Mouse (Mus musculus) olfactory bulb, adult 2 months (tissue): ENCODE measurements around the gene Rab31. TPM values are rescaled to one million over a fixed set of nuclear protein-coding genes. Genes with fewer than 3 reads are reported as not detected.

Experiments used
- H3K27ac ChIP-seq: fragments of 200-500 bp; 2 replicates; pipeline ENCODE4 v1.5.1; 2012; ENCODE audit warnings: low read depth, low read length; ENCODE audit not compliant: insufficient read depth
- H3K4me1 ChIP-seq: fragments of 200-500 bp; 2 replicates; pipeline ENCODE4 v1.6.1; 2012; ENCODE audit warnings: low read length; ENCODE audit not compliant: control insufficient read depth, insufficient read depth
- H3K4me3 ChIP-seq: fragments of 200-500 bp; 2 replicates; pipeline ENCODE4 v1.5.1; 2012; ENCODE audit warnings: mild to moderate bottlenecking, low read depth, low read length, moderate library complexity; ENCODE audit not compliant: insufficient read depth
- CTCF ChIP-seq: fragments of 200-500 bp; IDR thresholded peaks from 2 replicates; pipeline ENCODE4 v1.5.1; 2012; ENCODE audit warnings: low read depth, mild to moderate bottlenecking, low read length, moderate library complexity; ENCODE audit not compliant: insufficient read depth
- POLR2A ChIP-seq: fragments of 200-500 bp; IDR thresholded peaks from 2 replicates; pipeline ENCODE4 v1.6.1; 2012; ENCODE audit warnings: mild to moderate bottlenecking, low read depth, low read length, moderate library complexity; ENCODE audit not compliant: insufficient read depth
- WGBS: fragments of 180-500 bp; shearing (Covaris S2); methylation state at CpG from one replicate; pipeline ENCODE4 v1.1.7; 2018; 5-methylcytosine and 5-hydroxymethylcytosine counted together
- polyA plus RNA-seq: library from polyadenylated mRNA; stranded (reverse); fragments of >200 nt; gene quantifications from 2 replicates; pipeline ENCODE4 v1.2.4, GENCODE M21; 2012; ENCODE audit warnings: low replicate concordance; ENCODE audit not compliant: missing spikeins, insufficient read depth, insufficient read length

The Rab31 gene
- polyA plus RNA-seq, 1 experiment = not detected

DNA sequence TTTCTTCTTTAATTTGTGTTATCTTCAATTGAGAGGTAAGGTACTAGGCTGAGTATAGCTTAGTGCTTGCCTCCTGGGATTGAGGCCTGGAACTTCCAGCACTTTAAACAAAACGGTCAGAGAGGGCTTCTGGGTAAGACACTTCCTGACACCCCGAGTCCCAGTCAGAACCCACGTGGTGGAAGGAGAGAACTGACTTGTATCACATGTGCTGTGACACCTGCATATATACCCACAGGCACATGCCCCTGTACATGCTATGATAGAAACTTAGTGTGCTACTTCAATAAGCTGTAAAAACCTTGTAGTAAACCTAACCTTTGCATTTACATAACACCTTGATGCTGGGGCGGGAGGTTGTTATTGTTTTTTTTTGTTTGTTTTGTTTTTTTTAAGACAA, 25.9 kb upstream of the Rab31 start:
- Histone ChIP-seq H3K4me1 (peaks cover 7% of the 10 kb centered on the region), H3K4me3 (no peak overlapping the region), H3K27ac (no peak overlapping the region)
- TF ChIP-seq POLR2A (no peak), CTCF (no peak)
- 68% methylated on average over 4 of the region's 4 CpGs for WGBS

DNA sequence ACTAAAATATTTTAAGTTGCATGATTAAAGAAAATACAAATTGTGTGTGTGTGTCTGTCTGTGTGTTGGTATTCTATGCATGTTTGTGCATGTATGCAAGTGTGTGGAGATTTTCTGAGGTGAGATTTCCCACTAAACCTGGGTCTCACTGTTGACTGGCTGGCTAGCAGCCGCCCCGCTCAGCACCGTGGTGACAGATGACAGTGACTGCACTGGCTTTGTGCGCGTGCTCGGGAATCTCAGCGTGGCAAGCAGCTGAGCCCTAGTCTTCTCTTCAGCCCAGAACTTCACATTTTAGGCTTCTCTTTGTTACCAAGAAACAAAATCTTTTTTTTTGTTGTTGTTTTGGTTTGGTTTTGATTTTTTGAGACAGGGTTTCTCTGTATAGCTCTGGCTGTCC, 23.5 kb upstream of the Rab31 start:
- H3K4me3 ChIP-seq = no peak overlapping the region
- H3K27ac ChIP-seq = no peak overlapping the region
- H3K4me1 ChIP-seq = peaks cover 2% of the 10 kb centered on the region; the same call in 1 of the 2 replicates
- 76% methylated on average over 7 of the region's 7 CpGs for WGBS
- TF ChIP-seq POLR2A (no peak), CTCF (no peak)

DNA sequence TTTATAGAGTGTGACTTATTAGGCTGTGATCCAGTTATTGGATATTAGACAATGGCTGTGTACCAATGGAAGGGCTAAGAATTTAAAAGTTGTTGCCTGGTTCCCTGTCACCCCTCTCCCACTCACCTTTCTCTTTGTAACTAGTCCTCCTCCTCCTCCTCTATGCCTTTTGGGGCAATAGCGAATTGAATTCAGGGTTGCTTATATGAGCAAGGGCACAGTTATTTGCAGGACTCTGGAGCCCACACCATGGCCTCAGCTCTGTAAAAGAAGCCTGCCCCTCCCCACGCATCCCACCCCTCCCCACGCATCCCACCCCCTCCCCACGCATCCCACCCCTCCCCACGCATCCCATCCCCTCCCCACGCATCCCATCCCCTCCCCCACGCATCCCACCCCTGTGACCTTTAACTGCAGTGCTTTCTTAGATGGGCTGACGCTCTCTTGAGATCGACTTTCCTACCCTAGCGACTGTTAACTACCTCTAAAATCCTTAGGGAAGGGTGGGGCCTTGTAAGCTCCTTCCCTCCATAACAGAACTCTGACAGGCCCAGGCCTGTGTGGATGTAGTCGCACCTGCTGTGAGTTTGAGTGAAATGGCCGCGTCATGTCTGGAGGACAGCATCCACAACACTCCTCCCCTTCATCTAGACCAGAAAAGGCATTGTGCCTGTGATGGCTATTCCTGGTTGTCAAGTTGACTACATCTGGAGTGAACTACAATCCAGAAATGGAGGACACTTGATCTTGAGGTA, 21.7 kb upstream of the Rab31 start:
- no peak overlapping the region for H3K4me3 ChIP-seq
- WGBS = 92% methylated on average over 13 of the region's 13 CpGs
- no peak for TF ChIP-seq POLR2A
- no peak for TF ChIP-seq CTCF
- H3K4me1 ChIP-seq = peaks cover 5% of the 10 kb centered on the region; the same call in 1 of the 2 replicates
- no peak overlapping the region for H3K27ac ChIP-seq

DNA sequence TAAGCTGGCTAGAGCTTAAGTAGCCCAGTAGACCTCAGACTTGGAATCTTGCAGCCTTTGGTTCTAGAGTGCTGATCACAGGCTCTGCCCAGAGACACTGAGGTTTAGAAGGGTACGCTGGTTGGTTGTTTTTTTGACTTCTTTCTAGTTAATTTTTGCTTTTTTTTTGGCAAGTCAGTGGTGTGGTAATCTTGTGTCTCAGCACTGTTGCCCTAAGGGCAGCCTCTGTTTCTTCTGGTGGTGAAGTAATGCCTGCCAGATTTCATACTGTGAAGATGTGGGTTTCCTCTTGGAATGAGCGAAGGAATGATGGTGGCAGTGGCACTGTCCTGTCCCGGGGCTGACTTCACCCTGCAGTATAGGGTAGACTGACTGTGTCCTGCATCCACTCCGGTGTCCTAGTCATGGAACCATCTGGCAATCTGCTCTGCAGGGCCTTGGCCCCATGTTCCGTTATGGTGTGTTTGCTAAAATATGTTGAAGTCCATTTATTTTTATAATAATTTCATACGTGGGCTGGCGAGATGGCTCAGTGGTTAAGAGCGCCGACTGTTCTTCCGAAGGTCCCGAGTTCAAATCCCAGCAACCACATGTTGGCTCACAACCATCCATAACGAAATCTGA, 20.9 kb upstream of the Rab31 start:
- H3K4me1 ChIP-seq = peaks cover 8% of the 10 kb centered on the region
- no peak overlapping the region for H3K4me3 ChIP-seq
- 97% methylated on average over 12 of the region's 12 CpGs for WGBS
- H3K27ac ChIP-seq = no peak overlapping the region
- TF ChIP-seq CTCF (no peak), POLR2A (no peak)

DNA sequence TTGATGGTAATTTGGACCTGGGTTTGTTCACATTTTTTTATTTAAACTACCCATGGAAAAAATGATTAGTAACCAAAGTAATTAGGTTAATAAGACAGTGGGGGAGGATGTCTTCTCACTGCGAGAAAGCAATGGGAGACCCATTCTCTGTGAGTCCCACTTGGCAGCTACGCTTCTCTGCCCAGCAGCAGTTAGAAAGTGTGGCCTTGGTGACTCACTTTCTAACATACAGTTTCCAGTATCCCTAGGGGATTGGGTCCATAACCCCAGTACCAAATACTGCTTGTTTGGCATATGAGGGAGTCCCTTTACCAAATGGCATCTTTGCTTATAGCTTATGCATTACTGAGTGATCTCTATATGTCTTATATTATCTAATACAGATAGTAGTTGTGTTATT, 18.6 kb upstream of the Rab31 start:
- Histone ChIP-seq H3K4me3 (no peak overlapping the region), H3K4me1 (peaks cover 9% of the 10 kb centered on the region), H3K27ac (no peak overlapping the region)
- TF ChIP-seq CTCF (no peak), POLR2A (no peak)
- WGBS = 41% methylated on average over 2 of the region's 2 CpGs

DNA sequence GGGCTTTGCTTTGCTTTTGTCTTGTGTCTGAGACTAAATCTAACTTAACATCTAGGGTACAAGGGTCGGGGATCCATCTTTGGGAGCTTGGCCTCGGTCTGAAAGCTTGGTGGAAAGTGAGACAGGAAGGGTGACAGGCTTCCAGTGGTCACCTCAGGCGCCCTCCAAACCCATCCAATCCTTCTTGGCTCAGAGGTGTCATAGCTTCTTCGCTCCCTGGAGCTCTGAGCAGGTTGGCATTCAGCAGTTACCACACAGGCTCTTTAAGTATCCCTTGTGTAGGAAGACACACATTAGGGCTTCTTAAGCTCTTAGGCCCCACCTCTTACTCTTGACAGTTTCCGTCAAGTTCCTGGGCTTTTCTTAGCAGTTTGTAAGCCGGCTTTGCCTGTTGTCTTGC, 17.0 kb upstream of the Rab31 start:
- Histone ChIP-seq H3K4me3 (no peak overlapping the region), H3K4me1 (peaks cover 12% of the 10 kb centered on the region), H3K27ac (no peak overlapping the region)
- no peak for TF ChIP-seq CTCF
- TF ChIP-seq POLR2A = no peak
- 96% methylated on average over 6 of the region's 6 CpGs for WGBS

DNA sequence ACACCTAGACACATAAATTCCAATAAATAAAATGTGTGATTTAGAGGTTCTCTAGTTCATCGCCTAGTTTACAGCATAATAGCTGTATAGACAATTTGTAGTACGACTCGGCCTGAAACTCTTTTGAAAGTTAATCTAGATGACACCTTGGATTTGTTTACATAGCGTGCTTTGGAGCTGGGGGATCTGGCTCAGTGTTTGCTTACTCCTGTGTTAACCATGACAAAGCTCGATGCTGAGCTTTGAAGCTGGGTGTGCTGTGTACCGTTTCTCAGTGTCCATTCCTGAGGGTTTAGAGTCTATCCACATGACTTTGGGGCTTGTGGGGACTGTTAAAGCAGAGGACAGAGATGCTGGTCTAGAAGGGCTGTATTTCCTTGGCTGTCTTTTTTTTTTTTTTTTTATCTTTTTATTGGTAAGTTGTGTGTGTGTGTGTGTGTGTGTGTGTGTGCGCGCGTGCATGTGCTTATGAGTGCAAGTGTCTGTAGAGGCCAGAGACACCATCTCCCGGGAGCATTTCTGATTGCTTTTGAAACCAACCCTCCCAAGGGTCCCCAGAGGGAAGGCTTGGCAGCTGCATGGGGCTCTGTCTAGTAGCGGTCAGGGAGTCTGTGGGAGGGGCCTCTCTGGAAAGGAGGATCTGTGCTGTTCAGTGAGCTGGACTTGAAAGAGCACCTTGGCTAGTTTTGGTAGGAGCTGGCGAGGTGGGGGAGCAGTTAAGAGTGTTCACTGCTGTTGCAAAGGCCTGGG, 16.2 kb upstream of the Rab31 start:
- TF ChIP-seq CTCF (no peak), POLR2A (no peak)
- Histone ChIP-seq H3K4me1 (peaks cover 12% of the 10 kb centered on the region), H3K4me3 (no peak overlapping the region), H3K27ac (no peak overlapping the region)
- WGBS = 86% methylated on average over 12 of the region's 12 CpGs

DNA sequence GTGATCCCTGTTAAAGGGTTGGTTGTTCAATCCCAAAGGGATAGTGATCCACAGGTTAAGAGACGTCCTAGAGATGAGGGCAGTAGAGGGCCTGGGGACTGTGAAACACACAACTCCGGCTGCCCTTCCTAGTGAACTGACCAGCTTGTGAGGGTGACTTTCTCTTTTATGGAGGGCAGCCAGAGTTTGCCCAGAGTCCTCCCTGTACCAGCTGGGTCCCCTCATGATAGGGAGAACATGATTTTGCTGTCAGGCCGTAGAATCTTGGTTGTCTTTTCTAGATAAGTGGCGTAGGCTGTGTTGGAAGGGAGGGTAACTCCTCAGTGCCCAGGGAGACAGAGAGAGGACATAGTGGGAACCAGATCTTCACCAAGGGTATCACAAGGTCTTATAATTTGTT, 14.7 kb upstream of the Rab31 start:
- Histone ChIP-seq H3K27ac (no peak overlapping the region), H3K4me1 (peaks cover 12% of the 10 kb centered on the region), H3K4me3 (no peak overlapping the region)
- no peak for TF ChIP-seq POLR2A
- no peak for TF ChIP-seq CTCF
- WGBS = 89% methylated on average over 4 of the region's 4 CpGs

DNA sequence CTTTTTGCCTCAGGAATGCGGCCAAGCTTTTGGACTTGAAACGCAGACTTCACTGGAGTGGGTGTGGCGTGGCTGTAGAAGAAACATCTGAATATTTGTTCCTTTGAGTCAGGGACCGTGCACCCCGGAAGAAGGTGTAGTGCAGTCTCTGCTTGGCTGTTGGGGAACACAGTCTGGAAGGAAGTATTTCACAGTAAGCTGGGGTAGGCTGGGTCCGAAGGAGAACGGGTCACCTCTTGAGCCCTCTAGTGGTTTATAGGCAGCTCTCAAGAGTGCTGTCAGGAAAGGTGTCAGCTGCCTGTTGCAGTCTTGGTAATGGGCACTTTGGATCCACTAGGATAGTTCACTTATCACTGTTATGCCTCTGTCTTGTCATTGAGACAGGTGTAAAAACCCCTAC, 13.7 kb upstream of the Rab31 start:
- Histone ChIP-seq H3K27ac (no peak overlapping the region), H3K4me3 (no peak overlapping the region), H3K4me1 (peaks cover 12% of the 10 kb centered on the region)
- WGBS = 71% methylated on average over 7 of the region's 7 CpGs
- TF ChIP-seq CTCF = no peak
- no peak for TF ChIP-seq POLR2A
